Mouse (Mus musculus) spleen, postnatal 4 days (tissue): ENCODE measurements at regions not wholly inside any gene's neighbourhood (a gene's known extent, or its start where the extent isn't known, plus 50 kb on each side); places are given as distances from the start of the nearest gene placed in this dataset.

Source experiments
- DNase-seq, 2 experiments: peaks; one replicate each; pipeline ENCODE4 v3.0.0; 2022; ENCODE audit warnings: low spot score in 2 of 2

DNA sequence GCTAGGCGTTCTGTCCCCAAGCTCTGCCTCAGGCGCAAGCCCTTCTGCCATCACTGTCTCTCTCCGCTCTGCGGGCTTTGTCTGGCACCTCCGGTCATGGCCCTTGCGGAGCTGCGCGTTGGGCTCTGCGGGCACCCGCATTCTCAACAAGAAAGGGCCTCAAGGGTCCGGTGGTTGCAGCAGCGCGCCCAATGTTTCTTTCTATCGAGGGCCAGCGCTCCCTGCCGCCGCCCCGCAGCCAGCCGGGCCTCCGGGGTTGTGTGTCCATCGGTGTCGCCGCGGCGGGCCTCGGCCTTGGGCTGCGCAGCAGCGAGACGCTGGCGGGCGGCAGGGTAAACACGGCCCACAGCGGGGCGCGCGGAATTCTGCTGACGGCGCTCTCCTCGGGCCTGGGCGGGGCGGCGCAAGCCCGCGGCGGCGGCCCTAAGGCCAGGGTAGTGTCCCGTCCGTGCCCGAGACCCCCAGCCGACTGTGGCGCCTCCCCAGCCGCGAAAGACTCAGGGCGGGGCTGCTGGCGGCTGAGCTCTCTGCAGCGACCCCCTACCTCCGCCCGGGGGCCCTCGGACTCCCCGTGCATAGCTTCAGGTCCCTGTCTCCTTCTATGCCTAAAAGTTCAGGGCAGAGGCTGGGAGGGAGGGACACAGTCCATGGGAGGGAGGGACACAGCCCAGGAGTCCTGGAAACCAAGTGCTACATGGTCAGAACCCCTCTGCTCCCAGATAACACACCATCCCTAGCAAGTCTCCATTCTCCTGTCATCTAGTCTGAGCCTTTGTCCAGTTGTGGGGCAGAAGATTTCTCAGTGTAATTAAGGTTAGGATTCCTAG lies 80.9 kb downstream of the Efnb1 start:
- no peak for DNase-seq

DNA sequence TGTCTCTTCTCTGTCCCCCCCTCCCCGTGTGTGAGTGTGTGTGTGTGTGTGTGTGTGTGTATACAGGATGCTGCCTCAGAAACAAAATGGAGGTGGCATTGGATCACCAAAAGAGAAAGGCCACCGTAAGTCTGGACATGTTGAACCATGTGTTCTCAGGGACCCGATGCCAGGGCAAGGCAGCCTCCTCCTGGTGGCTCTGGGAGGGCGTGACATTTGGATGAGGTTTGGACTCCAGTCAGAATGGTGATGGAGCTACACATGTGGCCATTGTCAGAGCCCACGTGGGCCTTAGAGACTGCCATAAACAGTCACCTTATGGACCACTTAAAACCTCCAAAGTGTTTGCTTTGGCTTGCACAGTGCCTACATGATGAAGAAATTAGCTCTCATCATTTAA lies 80.0 kb downstream of the Efnb1 start:
- DNase-seq, result no peak

DNA sequence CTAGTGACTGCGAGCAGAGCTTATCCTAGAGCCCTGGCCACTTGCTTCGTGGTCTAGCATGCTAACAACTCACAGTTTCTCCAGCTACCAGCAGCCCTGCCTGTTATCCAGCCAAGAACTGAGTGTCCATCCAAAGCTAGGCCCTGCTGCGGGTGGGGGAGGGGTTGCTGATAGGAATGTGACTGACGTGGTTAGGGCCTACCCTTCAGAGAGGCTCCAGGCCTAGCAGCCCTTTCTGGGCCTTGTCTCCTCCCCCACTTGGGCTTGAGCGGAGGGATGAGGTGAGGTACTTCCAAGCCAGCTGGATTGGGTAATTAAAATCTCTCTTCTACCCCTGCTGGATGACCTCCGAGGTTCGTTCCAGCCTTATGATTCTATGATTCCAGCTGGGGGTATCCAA lies 79.2 kb downstream of the Efnb1 start:
- no peak for DNase-seq

DNA sequence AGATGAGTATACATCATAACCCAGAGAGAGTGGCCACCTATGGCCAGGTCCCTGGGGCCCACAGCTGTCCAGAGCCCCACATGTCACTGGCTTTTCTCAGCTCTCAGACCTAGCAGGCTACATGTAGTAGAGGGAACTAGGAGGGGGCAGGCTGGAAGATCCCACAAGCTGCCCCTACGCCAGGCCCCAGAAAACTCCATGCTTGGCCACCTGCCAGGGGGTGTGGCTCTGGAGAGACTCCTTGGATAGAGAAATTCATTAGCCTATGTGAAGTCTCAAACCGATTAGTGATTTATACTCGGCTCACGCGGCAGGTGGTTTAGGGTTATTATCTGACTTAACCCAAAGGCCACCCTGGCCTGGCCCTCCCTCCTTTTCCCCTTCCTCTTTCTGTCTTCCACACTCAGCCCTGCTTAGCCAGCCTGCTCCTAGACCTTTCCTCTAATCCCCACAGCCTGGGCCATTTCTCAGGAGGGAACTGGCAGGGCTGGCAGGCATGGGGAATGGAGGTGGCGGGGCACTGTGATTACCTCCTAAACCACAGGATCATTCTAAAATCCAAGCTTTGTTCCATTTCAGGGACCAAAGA lies 77.7 kb downstream of the Efnb1 start:
- DNase-seq, result no peak

DNA sequence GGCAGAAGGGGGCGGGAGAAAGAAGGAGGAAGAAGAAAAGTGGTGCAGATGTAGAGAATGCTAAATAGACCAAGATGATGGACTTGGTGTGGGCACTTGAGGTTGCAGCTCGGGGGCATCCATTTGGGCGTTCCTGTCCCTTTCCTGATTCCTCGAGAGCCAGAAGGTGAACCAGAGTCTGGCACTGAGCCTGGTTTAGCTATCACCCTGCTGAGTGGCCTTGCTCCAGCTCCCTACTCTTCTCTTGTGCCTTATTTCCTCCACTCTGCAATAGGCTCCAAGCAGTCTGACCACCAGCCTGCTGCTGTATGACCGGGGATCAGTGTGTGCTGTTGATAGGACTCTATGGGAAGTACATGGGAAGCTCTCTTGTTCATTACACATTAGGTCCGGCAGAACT lies 68.1 kb downstream of the Efnb1 start:
- no peak for DNase-seq

DNA sequence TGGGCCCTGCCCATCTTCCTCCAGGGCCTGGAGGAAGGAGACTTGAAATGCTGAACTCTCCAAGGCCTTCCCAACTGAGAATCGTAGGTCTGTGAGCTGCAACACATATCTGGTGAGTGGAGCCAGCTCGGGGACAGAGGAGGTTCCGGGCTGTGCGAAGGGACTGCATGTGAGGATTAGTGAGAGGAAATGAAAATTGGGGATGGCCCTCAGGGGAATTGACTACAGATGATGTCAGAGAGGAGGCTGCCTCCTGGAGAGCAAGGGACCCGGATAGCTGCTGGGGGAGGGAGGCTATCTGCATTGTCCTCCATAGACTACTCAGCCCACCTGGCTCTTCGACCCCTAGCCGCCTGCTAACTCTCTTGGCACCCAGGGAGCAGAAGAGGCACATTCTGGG lies 65.2 kb downstream of the Efnb1 start:
- DNase-seq, result no peak

DNA sequence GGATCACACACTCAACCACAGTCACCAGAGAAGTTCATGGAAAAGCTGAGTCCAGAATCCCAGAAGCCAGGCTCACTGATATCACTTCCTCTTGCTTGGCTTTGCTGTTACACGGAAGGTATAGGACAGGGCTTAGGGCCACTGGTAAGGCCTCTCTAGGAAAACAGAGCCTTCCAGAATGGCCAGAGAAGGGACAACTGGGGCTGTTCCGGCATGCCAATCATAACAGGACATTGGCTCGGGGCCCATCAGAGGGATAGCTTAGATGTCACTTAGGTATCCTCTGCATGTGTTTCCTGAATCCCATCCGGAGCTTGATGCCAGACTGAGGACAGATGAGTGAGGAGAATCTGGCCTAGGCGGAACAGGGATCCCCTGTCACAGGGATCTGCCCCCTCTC lies 63.7 kb downstream of the Efnb1 start:
- DNase-seq, result no peak

DNA sequence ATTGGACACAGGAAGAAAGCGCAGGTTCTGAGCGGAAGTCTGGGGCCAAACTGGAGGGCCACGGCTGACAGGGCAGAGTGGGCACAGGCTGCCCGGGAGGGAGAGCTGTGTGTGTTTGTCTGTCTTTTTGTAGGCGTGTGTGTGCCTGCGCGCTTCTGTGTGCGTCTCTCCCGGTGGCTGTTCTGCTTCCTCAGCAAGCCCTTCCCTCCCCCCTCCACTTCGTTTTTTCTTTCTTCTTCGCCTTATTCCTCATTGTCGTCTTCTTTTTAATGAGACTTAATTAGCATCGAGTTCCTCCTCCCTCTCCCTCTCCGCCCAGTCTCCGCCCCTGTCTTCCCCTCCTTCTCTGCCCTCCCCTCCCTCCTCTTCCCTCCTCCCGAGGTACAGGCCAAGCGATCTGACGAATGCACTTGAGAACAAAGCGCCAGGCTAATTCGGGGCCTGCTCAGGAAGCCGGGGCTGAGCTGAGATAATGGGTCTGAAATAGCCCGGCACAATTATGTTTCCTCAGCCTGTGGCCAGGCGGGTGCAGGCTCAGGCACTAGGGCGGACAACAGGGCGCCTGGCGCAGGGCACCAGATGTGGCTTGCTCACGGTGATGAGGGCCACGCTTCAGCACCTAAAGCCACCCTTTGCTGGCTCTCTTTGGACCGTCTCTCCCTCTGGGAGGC lies 63.2 kb downstream of the Efnb1 start:
- no peak for DNase-seq
